Mouse (Mus musculus) spleen, postnatal 4 days (tissue): Measurements from ENCODE around the gene Gata3.

ENCODE experiments used
- DNase-seq, 2 experiments: peaks; one replicate each; pipeline ENCODE4 v3.0.0; 2022; ENCODE audit warnings: low spot score in 2 of 2

The Gata3 gene

DNA sequence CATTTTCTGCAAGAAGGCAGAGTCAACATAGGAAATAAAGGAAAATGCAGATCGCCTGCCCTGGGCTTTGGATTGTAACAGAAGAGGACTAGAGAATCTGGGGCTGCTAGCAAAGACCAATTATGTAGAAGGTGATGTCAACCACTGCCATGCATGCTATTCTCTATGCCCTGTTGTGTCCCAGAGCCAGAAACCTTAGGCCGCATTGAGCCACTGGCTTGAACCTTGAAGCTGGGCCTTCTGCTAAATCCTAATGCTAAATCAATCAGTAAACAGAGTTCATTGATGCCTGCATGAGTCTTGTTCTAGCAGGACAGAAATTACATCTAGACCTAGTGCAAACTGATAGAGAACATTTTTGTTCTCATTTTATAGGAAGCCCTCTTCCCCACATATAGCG lies 3.8 kb downstream of the Gata3 start:
- no peak for DNase-seq

GRCm38 (mm10) chr2:9885217-9885770 lies 4.5 kb downstream of the Gata3 start:
- no peak for DNase-seq

DNA sequence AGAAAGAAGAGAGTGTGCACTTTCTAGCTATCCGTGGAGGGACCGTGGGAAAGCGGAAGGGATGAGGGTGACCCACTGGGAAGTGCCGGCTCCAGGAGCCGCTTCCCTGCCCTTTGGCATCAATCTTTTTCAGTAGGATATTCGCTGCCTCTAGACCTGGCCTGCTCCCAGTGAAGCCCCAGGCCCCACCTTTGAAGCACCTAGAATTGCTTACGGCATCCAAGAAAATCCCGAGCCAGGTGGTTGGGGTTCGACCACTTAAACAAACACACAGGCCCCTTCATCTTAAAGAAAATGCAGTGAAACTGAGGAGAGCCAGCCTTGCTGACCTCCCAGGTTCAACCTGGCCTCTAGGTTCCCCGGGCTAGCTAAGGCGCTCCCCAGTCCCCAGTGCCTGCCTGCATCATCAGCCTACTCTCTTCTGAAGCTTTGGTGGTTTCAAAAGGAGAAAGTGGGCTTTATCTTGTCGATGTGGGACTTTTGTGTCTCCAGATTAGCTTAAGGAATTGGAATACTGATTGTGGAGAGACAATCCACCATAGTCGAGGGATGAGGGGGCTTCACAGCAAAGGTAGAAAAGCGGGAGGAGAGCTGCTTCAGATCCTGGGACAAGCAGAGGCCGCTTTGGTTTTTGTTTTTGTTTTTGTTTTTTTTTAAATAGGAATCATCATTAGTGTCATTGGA lies 5.2 kb downstream of the Gata3 start:
- no peak for DNase-seq

GRCm38 (mm10) chr2:9883803-9884532 lies 5.9 kb downstream of the Gata3 start:
- DNase-seq, result no peak

GRCm38 (mm10) chr2:9882926-9883802 lies 6.7 kb downstream of the Gata3 start:
- DNase-seq, result no peak

GRCm38 (mm10) chr2:9882371-9882925 lies 7.4 kb downstream of the Gata3 start:
- no peak for DNase-seq

DNA sequence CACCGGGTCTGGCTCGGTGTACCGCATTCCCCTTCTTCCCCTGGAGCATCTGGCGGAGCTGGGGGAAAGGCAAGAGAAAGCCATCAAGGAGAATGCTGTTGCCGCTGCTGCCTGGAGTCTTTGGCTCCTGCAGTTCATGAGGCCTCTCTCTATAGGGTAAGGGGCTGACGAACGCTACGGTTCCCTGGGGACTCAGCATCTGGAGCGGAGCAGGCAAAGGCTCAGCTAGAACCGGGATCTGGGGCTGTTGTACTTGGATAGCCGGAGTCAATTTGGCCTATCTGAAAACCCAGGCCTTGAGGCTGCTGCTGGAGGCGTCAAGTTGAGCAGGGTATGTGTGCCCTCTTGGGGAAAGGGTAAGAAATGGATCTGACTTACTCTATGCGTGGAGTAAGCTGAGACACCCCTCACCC lies 8.2 kb downstream of the Gata3 start:
- DNase-seq, result no peak

GRCm38 (mm10) chr2:9881051-9881591 lies 8.7 kb downstream of the Gata3 start, which contains the start of gene 4930412O13Rik:
4930412O13Rik (plus strand) TSS chr2:9881252.
- DNase-seq, result no peak

- no peak for DNase-seq
These were observed 9.6 kb downstream of the Gata3 start for GRCm38 (mm10) chr2:9880271-9880670.

- DNase-seq, result peak; percentile 81 to 87
These were observed 10.3 kb downstream of the Gata3 start for GRCm38 (mm10) chr2:9879493-9879892.

DNA sequence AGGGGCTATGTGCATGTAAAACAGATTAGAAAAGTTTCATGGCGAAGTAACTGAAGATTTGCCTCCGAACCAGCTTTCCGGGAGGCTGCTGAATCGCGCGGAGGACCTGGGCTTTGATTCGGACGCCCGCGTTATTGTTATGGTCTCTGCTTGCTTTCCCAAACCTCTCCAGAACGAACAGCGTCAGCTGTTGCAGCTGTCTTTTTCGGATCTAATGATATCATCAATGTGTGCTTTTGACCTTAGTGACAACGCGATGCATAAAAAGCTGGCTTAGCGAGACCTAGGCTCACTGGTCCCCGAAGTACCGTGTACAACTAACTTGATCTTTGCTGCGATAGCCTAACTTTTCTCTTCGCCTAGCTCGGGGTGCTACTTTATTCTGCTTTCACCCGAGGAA lies 10.7 kb downstream of the Gata3 start:
- DNase-seq, result no peak

- DNase-seq, result no peak
These were observed 11.2 kb downstream of the Gata3 start for GRCm38 (mm10) chr2:9878564-9879081.

GRCm38 (mm10) chr2:9877966-9878563 lies 11.8 kb downstream of the Gata3 start:
- DNase-seq, result no peak

DNA sequence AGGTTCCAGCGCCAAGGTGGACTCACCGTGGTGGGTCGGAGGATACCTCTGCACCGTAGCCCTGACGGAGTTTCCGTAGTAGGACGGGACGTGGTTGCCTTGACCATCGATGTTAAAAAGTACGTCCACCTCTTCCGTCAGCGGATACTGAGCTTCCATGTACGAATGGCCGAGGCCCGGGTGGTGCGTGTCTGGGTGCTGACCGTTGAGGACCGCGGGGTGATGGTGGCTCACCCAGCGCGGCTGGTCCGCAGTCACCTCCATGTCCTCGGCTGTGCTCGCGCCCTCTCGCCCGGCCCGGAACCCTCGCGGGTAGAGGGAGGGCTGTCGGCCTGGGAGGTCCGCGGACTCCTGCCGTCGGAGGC lies 12.5 kb downstream of the Gata3 start:
- DNase-seq, result peak in 1 of 2 experiments; percentile 67

- no peak for DNase-seq
These were observed 13.1 kb downstream of the Gata3 start for GRCm38 (mm10) chr2:9876621-9877325.

- DNase-seq, result no peak
These were observed 14.0 kb downstream of the Gata3 start for GRCm38 (mm10) chr2:9875676-9876357.

- DNase-seq, result no peak
These were observed 14.6 kb downstream of the Gata3 start for GRCm38 (mm10) chr2:9875220-9875619.

GRCm38 (mm10) chr2:9874467-9875219 lies 15.2 kb downstream of the Gata3 start:
- DNase-seq, result no peak

DNA sequence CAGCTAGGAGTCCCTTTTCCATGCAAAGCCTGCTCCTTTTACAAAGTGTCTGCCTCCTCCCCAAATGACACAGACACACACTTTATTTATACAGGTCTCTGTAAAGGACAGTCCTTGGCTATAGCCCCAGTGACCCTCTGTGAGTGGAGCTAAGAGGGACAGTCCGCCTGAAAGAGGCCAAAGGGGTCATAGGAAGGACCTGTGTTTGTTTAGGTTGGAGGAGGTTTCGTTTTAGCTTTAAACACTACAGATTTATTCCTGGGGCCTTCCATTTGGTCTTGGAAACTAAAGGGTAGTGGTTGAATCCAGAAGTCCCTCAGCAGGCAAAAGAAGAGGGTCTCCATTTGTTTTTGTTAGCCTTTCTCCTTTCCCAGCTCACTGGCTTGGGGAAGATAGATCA lies 16.1 kb downstream of the Gata3 start:
- DNase-seq, result no peak
